Mouse (Mus musculus): ENCODE measurements at regions not wholly inside any gene's neighbourhood (a gene's known extent, or its start where the extent isn't known, plus 50 kb on each side); places are given as distances from the start of the nearest gene placed in this dataset.

DNA sequence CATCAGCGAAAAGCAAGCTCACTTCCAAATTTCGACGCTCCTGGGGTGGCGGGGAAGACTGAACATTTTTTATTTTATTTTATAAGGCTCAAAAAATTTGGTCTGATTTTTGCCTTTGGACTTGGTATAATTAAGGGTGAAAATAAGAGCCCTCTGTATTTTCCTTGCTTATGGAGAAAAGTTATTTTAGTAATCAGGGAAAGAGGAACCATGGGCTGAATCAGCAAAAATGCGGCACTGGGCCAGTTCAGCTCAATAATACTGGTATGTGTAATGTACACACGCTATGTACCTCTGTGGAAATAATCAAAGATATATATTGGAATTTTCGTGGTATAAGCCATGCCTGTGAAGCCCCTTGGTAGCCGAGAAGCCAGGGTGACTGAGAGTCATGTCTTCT, 113.7 kb upstream of the Six2 start:
- TF ChIP-seq GATA1 (IDR thresholded peaks at IDR 0.05; ENCODE audit: low read length) = no peak
- TF ChIP-seq TAL1 (IDR thresholded peaks at IDR 0.05; ENCODE audit: low read length) = no peak

All from erythroblast, embryonic 14.5 days (primary cell).